Mouse (Mus musculus) MEL (cell line): Measurements from ENCODE around the gene Ak5. TPM values are rescaled to one million over a fixed set of nuclear protein-coding genes. Genes with fewer than 3 reads are reported as not detected.
A peak's percentile ranks its signal among the peaks of the same experiment; 100 is the strongest.

Experiments
- DNase-seq: peaks from one replicate; pipeline ENCODE4 v3.0.0; 2011; ENCODE audit warnings: low read depth, low spot score
- H3K27ac ChIP-seq: 2 replicates; pipeline ENCODE4 v1.5.1; 2012; ENCODE audit warnings: low read depth, mild to moderate bottlenecking, control low read depth, low read length, moderate library complexity; ENCODE audit not compliant: control insufficient read depth
- H3K27me3 ChIP-seq, 2 experiments: fragments of 150-350 bp in 1 of 2; sonication (generic) in 1 of 2; 2 replicates each; pipeline ENCODE4 v1.6.1; 2012; ENCODE audit warnings: low read length in 2 of 2, mild to moderate bottlenecking in 2 of 2, improper control_type of control experiment in 1 of 2, moderate library complexity in 1 of 2; ENCODE audit not compliant: insufficient read depth in 2 of 2, control insufficient read depth in 1 of 2
- H3K36me3 ChIP-seq, 2 experiments: 2 replicates each; pipeline ENCODE4 v1.6.1; 2012 to 2014; ENCODE audit warnings: low read length in 2 of 2, improper control_type of control experiment in 1 of 2, inconsistent platforms in 1 of 2, mild to moderate bottlenecking in 1 of 2; ENCODE audit not compliant: insufficient read depth in 2 of 2, control insufficient read depth in 1 of 2
- H3K4me1 ChIP-seq, 2 experiments: fragments of 150-350 bp in 1 of 2; sonication (generic) in 1 of 2; 2 replicates each; pipeline ENCODE4 v1.6.1; 2012; ENCODE audit warnings: low read length in 2 of 2, improper control_type of control experiment in 1 of 2, mild to moderate bottlenecking in 1 of 2; ENCODE audit not compliant: insufficient read depth in 2 of 2, control insufficient read depth in 1 of 2
- H3K4me3 ChIP-seq, 2 experiments: fragments of 150-350 bp in 1 of 2; sonication (generic) in 1 of 2; 2 replicates each; pipeline ENCODE4 v1.5.1; 2012; ENCODE audit warnings: low read depth in 2 of 2, low read length in 2 of 2, mild to moderate bottlenecking in 2 of 2, moderate library complexity in 2 of 2, control low read depth in 1 of 2, improper control_type of control experiment in 1 of 2; ENCODE audit not compliant: control insufficient read depth in 1 of 2, insufficient read depth in 1 of 2
- H3K79me2 ChIP-seq: 2 replicates; pipeline ENCODE4 v1.6.1; 2012; ENCODE audit warnings: mild to moderate bottlenecking, low read length, moderate library complexity; ENCODE audit not compliant: control insufficient read depth, poor library complexity, insufficient read depth
- H3K9ac ChIP-seq: 2 replicates; pipeline ENCODE4 v1.6.1; 2012; ENCODE audit warnings: low read depth, mild to moderate bottlenecking, control low read depth, low read length, moderate library complexity; ENCODE audit not compliant: control insufficient read depth, poor library complexity, severe bottlenecking
- H3K9me3 ChIP-seq: fragments of 150-350 bp; sonication (generic); replicated peaks from 2 replicates; pipeline ENCODE4 v1.6.1; 2012; ENCODE audit warnings: mild to moderate bottlenecking, low read length, improper control_type of control experiment, moderate library complexity; ENCODE audit not compliant: insufficient read depth
- BHLHE40 ChIP-seq: IDR thresholded peaks from 2 replicates; pipeline ENCODE4 v1.6.1; 2012; ENCODE audit warnings: low read depth, mild to moderate bottlenecking, inconsistent platforms, low read length, improper control_type of control experiment, borderline replicate concordance
- CHD1 ChIP-seq: IDR thresholded peaks from 2 replicates; pipeline ENCODE4 v1.6.1; 2012; ENCODE audit warnings: low read depth, mild to moderate bottlenecking, inconsistent platforms, low read length, improper control_type of control experiment
- CHD2 ChIP-seq: IDR thresholded peaks from 2 replicates; pipeline ENCODE4 v1.6.1; 2011; ENCODE audit warnings: low read length, improper control_type of control experiment
- CTCF ChIP-seq, 3 experiments: IDR thresholded peaks in 2 of 3; conservative IDR thresholded peaks in 1 of 3; 2 replicates each; pipeline ENCODE4 v1.5.1; 2011 to 2012; ENCODE audit warnings: low read length in 3 of 3, low read depth in 2 of 3, mild to moderate bottlenecking in 2 of 3, improper control_type of control experiment in 1 of 3, inconsistent platforms in 1 of 3, mixed read lengths in 1 of 3, moderate library complexity in 1 of 3; ENCODE audit not compliant: control insufficient read depth in 1 of 3, insufficient read depth in 1 of 3, poor library complexity in 1 of 3, severe bottlenecking in 1 of 3
- E2F4 ChIP-seq: IDR thresholded peaks from 2 replicates; pipeline ENCODE4 v1.6.1; 2011; ENCODE audit warnings: low read depth, low read length, improper control_type of control experiment, borderline replicate concordance
- ELF1 ChIP-seq: IDR thresholded peaks from 2 replicates; pipeline ENCODE4 v1.6.1; 2014; ENCODE audit warnings: low read depth, mild to moderate bottlenecking, inconsistent platforms, low read length, improper control_type of control experiment, moderate library complexity
- EP300 ChIP-seq, 2 experiments: IDR thresholded peaks; 2 replicates each; pipeline ENCODE4 v1.6.1; 2011; ENCODE audit warnings: improper control_type of control experiment in 2 of 2, low read length in 2 of 2, low read depth in 1 of 2, mild to moderate bottlenecking in 1 of 2
- ETS1 ChIP-seq: IDR thresholded peaks from 2 replicates; pipeline ENCODE4 v1.6.1; 2012; ENCODE audit warnings: low read depth, mild to moderate bottlenecking, inconsistent platforms, low read length, improper control_type of control experiment, moderate library complexity
- GABPA ChIP-seq: IDR thresholded peaks from 2 replicates; pipeline ENCODE4 v1.6.1; 2012; ENCODE audit warnings: low read depth, mild to moderate bottlenecking, inconsistent platforms, low read length, improper control_type of control experiment, moderate library complexity
- GATA1 ChIP-seq: IDR thresholded peaks from 2 replicates; pipeline ENCODE4 v1.6.1; 2011; ENCODE audit warnings: low read depth, low read length, improper control_type of control experiment
- HCFC1 ChIP-seq: IDR thresholded peaks from 2 replicates; pipeline ENCODE4 v1.6.1; 2012; ENCODE audit warnings: low read depth, mild to moderate bottlenecking, inconsistent platforms, low read length, improper control_type of control experiment, moderate library complexity
- JUND ChIP-seq: IDR thresholded peaks from 2 replicates; pipeline ENCODE4 v1.6.1; 2011; ENCODE audit warnings: low read depth, mild to moderate bottlenecking, improper control_type of control experiment, low read length
- KAT2A ChIP-seq: conservative IDR thresholded peaks from 2 replicates; pipeline ENCODE4 v1.6.1; 2012; ENCODE audit warnings: low read depth, low read length, improper control_type of control experiment, inconsistent platforms
- MAFK ChIP-seq: IDR thresholded peaks from 2 replicates; pipeline ENCODE4 v1.6.1; 2011; ENCODE audit warnings: low read depth, mild to moderate bottlenecking, low read length, improper control_type of control experiment, borderline replicate concordance
- MAX ChIP-seq: IDR thresholded peaks from 2 replicates; pipeline ENCODE4 v1.6.1; 2011; ENCODE audit warnings: low read length, improper control_type of control experiment
- MAZ ChIP-seq: IDR thresholded peaks from 2 replicates; pipeline ENCODE4 v1.6.1; 2012; ENCODE audit warnings: low read depth, mild to moderate bottlenecking, inconsistent platforms, low read length, improper control_type of control experiment
- MXI1 ChIP-seq: IDR thresholded peaks from 2 replicates; pipeline ENCODE4 v1.6.1; 2011; ENCODE audit warnings: mild to moderate bottlenecking, low read depth, low read length, improper control_type of control experiment
- MYB ChIP-seq: IDR thresholded peaks from 2 replicates; pipeline ENCODE4 v1.6.1; 2011; ENCODE audit warnings: mild to moderate bottlenecking, low read depth, low read length, improper control_type of control experiment
- MYC ChIP-seq: IDR thresholded peaks from 2 replicates; pipeline ENCODE4 v1.6.1; 2011; ENCODE audit warnings: low read depth, mild to moderate bottlenecking, low read length, improper control_type of control experiment, moderate library complexity
- NELFE ChIP-seq: IDR thresholded peaks from 2 replicates; pipeline ENCODE4 v1.6.1; 2011; ENCODE audit warnings: low read depth, low read length, improper control_type of control experiment
- NRF1 ChIP-seq: IDR thresholded peaks from 2 replicates; pipeline ENCODE4 v1.6.1; 2014; ENCODE audit warnings: low read depth, mild to moderate bottlenecking, inconsistent platforms, low read length, improper control_type of control experiment, moderate library complexity; ENCODE audit not compliant: poor library complexity, insufficient read depth, severe bottlenecking
- POLR2A ChIP-seq, 2 experiments: IDR thresholded peaks; 2 replicates each; pipeline ENCODE4 v1.6.1; 2011 to 2012; ENCODE audit warnings: low read length in 2 of 2, mild to moderate bottlenecking in 2 of 2, control low read depth in 1 of 2, improper control_type of control experiment in 1 of 2, low read depth in 1 of 2, moderate library complexity in 1 of 2; ENCODE audit not compliant: control insufficient read depth in 1 of 2, insufficient read depth in 1 of 2, poor library complexity in 1 of 2
- POLR2AphosphoS2 ChIP-seq: IDR thresholded peaks from 2 replicates; pipeline ENCODE4 v1.6.1; 2011; ENCODE audit warnings: low read length, improper control_type of control experiment
- POLR2AphosphoS5 ChIP-seq: IDR thresholded peaks from 2 replicates; pipeline ENCODE4 v1.6.1; 2012; ENCODE audit warnings: low read depth, borderline replicate concordance, mild to moderate bottlenecking, inconsistent platforms, low read length, moderate library complexity, mixed read lengths
- RAD21 ChIP-seq: IDR thresholded peaks from 2 replicates; pipeline ENCODE4 v1.6.1; 2011; ENCODE audit warnings: mild to moderate bottlenecking, low read depth, low read length, improper control_type of control experiment
- RCOR1 ChIP-seq: IDR thresholded peaks from 2 replicates; pipeline ENCODE4 v1.6.1; 2012; ENCODE audit warnings: low read depth, mild to moderate bottlenecking, inconsistent platforms, low read length, improper control_type of control experiment
- SIN3A ChIP-seq: IDR thresholded peaks from 2 replicates; pipeline ENCODE4 v1.6.1; 2012; ENCODE audit warnings: low read length, improper control_type of control experiment, inconsistent platforms
- SMC3 ChIP-seq: IDR thresholded peaks from 2 replicates; pipeline ENCODE4 v1.6.1; 2011; ENCODE audit warnings: low read depth, low read length, improper control_type of control experiment
- TAL1 ChIP-seq: IDR thresholded peaks from 2 replicates; pipeline ENCODE4 v1.6.1; 2012; ENCODE audit warnings: mild to moderate bottlenecking, inconsistent platforms, low read length, moderate library complexity, mixed read lengths
- TBP ChIP-seq: IDR thresholded peaks from 2 replicates; pipeline ENCODE4 v1.8.0; 2011; ENCODE audit warnings: low read depth, low read length, improper control_type of control experiment
- UBTF ChIP-seq: IDR thresholded peaks from 2 replicates; pipeline ENCODE4 v1.6.1; 2012; ENCODE audit warnings: low read depth, mild to moderate bottlenecking, inconsistent platforms, low read length, improper control_type of control experiment, moderate library complexity, borderline replicate concordance; ENCODE audit not compliant: insufficient read depth
- USF1 ChIP-seq: IDR thresholded peaks from 2 replicates; pipeline ENCODE4 v1.6.1; 2014; ENCODE audit warnings: low read depth, mild to moderate bottlenecking, inconsistent platforms, low read length, improper control_type of control experiment, moderate library complexity
- ZC3H11A ChIP-seq: IDR thresholded peaks from 2 replicates; pipeline ENCODE4 v1.6.1; 2012; ENCODE audit warnings: low read depth, mild to moderate bottlenecking, inconsistent platforms, low read length, improper control_type of control experiment
- ZKSCAN1 ChIP-seq: IDR thresholded peaks from 2 replicates; pipeline ENCODE4 v1.6.1; 2012; ENCODE audit warnings: low read depth, mild to moderate bottlenecking, inconsistent platforms, low read length, improper control_type of control experiment, moderate library complexity
- ZMIZ1 ChIP-seq: IDR thresholded peaks from 2 replicates; pipeline ENCODE4 v1.6.1; 2012; ENCODE audit warnings: low read depth, mild to moderate bottlenecking, inconsistent platforms, low read length, improper control_type of control experiment, moderate library complexity
- ZNF384 ChIP-seq: IDR thresholded peaks from 2 replicates; pipeline ENCODE4 v1.6.1; 2012; ENCODE audit warnings: low read depth, mild to moderate bottlenecking, inconsistent platforms, low read length, improper control_type of control experiment
- polyA plus RNA-seq, 2 experiments: library from polyadenylated mRNA; stranded (reverse) in 1 of 2; unstranded in 1 of 2; fragments of >175 nt in 1 of 2; fragments of >200 nt in 1 of 2; gene quantifications; 2 replicates each; pipeline versions ENCODE4 v1.2.1 to v1.2.4; 2012; ENCODE audit warnings: low replicate concordance in 2 of 2, low read depth in 1 of 2; ENCODE audit not compliant: insufficient read length in 2 of 2, insufficient read depth in 1 of 2, missing spikeins in 1 of 2
- total RNA-seq: library from RNA; depleted of rRNA; stranded (reverse); fragments of 300-350 nt; gene quantifications from 2 replicates; pipeline ENCODE4 v1.2.3, GENCODE M21; 2012

The Ak5 gene
- total and polyA plus RNA-seq, 3 experiments = 0.06 to 0.31 TPM; not detected in 1

DNA sequence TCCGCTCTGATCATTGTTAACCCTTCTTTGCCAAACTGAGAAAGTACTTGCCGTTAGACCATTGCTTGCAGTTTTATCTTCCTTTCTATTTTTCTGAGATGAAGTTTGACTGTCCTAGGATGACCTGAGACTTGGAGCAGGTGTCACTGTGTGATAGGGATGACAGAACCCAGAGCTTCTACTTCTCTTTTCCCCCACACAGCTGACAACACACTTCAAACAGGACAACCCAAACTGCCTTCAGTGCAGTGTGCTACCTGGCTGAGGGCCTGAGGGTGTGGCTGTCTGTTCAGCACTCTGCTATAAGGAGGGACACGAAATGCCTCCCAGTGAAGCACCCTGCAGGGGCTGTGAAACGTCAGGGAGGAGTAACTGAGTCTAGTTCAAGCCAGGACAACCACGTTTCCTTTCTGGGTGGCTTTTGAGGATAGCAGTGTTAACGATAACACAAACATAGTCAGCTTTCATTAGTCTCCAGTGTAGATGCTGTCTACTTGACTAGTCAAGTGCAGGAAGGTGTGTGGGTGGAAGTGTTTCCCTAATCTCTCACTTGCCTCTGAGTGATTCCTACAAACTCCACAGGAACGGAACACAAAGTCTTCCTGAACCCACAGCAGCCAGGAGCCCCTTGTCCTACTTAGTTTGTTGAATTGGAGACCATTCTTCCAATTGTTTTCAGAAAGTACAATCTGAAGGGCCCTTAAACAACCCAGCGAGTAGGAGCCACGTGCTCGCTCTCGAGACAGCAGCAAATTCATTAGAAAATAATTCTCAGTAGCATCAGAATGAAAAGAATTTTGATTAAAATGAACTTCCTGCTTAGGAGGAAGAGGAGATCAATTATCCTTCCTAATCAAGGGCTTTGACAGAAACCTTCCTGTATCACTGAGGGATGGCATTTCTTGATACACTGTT, 138.8 kb downstream of the Ak5 start:
- H3K27ac ChIP-seq = peak overlapping the region; percentile 86
- H3K4me3 ChIP-seq = peak overlapping the region; percentile 5 to 22; a peak in 3 of 4 replicates
- H3K79me2 ChIP-seq = no peaks in the 10 kb centered on the region
- H3K9me3 ChIP-seq = no peaks in the 10 kb centered on the region
- H3K9ac ChIP-seq = peak overlapping the region; percentile 35
- DNase-seq = peak; percentile 93
- H3K36me3 ChIP-seq = peaks cover 0 to 21% of the 10 kb centered on the region in 2 experiments; a peak in 2 of 4 replicates
- no peaks in the 10 kb centered on the region for H3K27me3 ChIP-seq
- peaks cover 18 to 30% of the 10 kb centered on the region in 2 experiments for H3K4me1 ChIP-seq
- TF ChIP-seq USF1 (no peak), CHD2 (no peak), MAFK (no peak; the same call in 1 of the 2 replicates), MYC (peak; percentile 87), RAD21 (no peak; the same call in 1 of the 2 replicates), SMC3 (no peak), CHD1 (no peak), POLR2AphosphoS2 (no peak), MYB (peak; percentile 85), CTCF (IDR thresholded peaks at IDR 0.05 in 2 of 3, conservative IDR thresholded peaks at IDR 0.05 in 1 of 3; ENCODE audit: control insufficient read depth in 1 of 3, insufficient read depth in 1 of 3, low read depth in 2 of 3, low read length in 3 of 3, poor library complexity in 1 of 3, severe bottlenecking in 1 of 3) (no peak), POLR2AphosphoS5 (no peak), NELFE (0 out of 2 replicates have a peak, but pooled peaks have one; percentile 39), GABPA (no peak), BHLHE40 (0 out of 2 replicates have a peak, but pooled peaks have one; percentile 40), SIN3A (peak; percentile 79), ZNF384 (no peak), TAL1 (peak; percentile 90), ZC3H11A (no peak), HCFC1 (peak; percentile 24; the same call in 1 of the 2 replicates), UBTF (no peak), ZKSCAN1 (no peak), GATA1 (peak; percentile 87), ELF1 (peak; percentile 15; the same call in 1 of the 2 replicates), MXI1 (peak; percentile 86), TBP (peak; percentile 44), RCOR1 (peak; percentile 28; the same call in 1 of the 2 replicates), EP300 (IDR thresholded peaks at IDR 0.05; ENCODE audit: low read depth in 1 of 2, low read length in 2 of 2) (peak; percentile 86 to 94), JUND (no peak), ETS1 (peak; percentile 98), MAZ (peak; percentile 49; the same call in 1 of the 2 replicates), KAT2A (no peak), NRF1 (no peak), E2F4 (no peak), POLR2A (IDR thresholded peaks at IDR 0.05; ENCODE audit: control insufficient read depth in 1 of 2, insufficient read depth in 1 of 2, low read depth in 1 of 2, low read length in 2 of 2, poor library complexity in 1 of 2) (peak in 1 of 2 experiments; percentile 57; a peak in 1 of 4 replicates), MAX (peak; percentile 87), ZMIZ1 (peak; percentile 23; the same call in 1 of the 2 replicates)
